7 mouse cellular contexts compared by ENCODE assay signal in genomic region chr11:72487739-72488138, GRCm38 (mm10). TPM values are rescaled to one million over a fixed set of nuclear protein-coding genes. Genes with fewer than 3 reads are reported as not detected.
A peak's percentile ranks its signal among the peaks of the same experiment; 100 is the strongest.
DNase-seq lines count a peak whose midpoint lies in the region; ATAC-seq lines count a peak whose summit lies in the region.

No protein-coding gene starts in this region.

- H3K36me3 ChIP-seq in lung, embryonic 15.5 days = no peaks in the 10 kb centered on the region
- H3K36me3 ChIP-seq in forebrain, embryonic 14.5 days (ENCODE audit: control insufficient read depth, insufficient read depth, low read length) = no peaks in the 10 kb centered on the region
- no peaks in the 10 kb centered on the region for H3K36me3 ChIP-seq in liver, embryonic 12.5 days
- H3K36me3 ChIP-seq in stomach, embryonic 15.5 days = no peaks in the 10 kb centered on the region

- H3K27ac ChIP-seq in lung, embryonic 15.5 days = 0 out of 2 replicates have a peak overlapping the region, but pooled peaks have one; percentile 26
- no peak overlapping the region for H3K27ac ChIP-seq in forebrain, embryonic 14.5 days (ENCODE audit: low read depth, low read length)
- H3K27ac ChIP-seq in liver, embryonic 12.5 days = peak overlapping the region; percentile 64
- H3K27ac ChIP-seq in stomach, embryonic 15.5 days = no peak overlapping the region

- DNase-seq in lung, postnatal 4 days = no peak
- DNase-seq in forebrain, embryonic 14.5 days (ENCODE audit: low spot score) = no peak
- DNase-seq in layer of hippocampus, adult 9-11 months = no peak
- no peak for DNase-seq in spleen, adult 12 weeks (ENCODE audit: low spot score)

- H3K4me3 ChIP-seq in lung, embryonic 15.5 days = peak overlapping the region; percentile 67; the same call in 1 of the 2 replicates
- H3K4me3 ChIP-seq in forebrain, embryonic 14.5 days (ENCODE audit: low read depth, low read length) = peak overlapping the region; percentile 63; the same call in 1 of the 2 replicates
- peak overlapping the region; percentile 70 for H3K4me3 ChIP-seq in liver, embryonic 12.5 days
- H3K4me3 ChIP-seq in stomach, embryonic 15.5 days (replicated peaks) = peak overlapping the region; percentile 60; the same call in 1 of the 2 replicates

- ATAC-seq in lung, embryonic 15.5 days (ENCODE audit: borderline replicate concordance, extremely low read depth, low FRiP score, low TSS enrichment) = no peak
- ATAC-seq in forebrain, embryonic 14.5 days = no peak
- ATAC-seq in liver, embryonic 12.5 days = no peak
- ATAC-seq in stomach, embryonic 15.5 days (ENCODE audit: insufficient read depth, low FRiP score, low read depth) = no peak

- H3K27me3 ChIP-seq in lung, embryonic 15.5 days = peaks cover 21% of the 10 kb centered on the region
- peaks cover 2% of the 10 kb centered on the region; the same call in 1 of the 2 replicates for H3K27me3 ChIP-seq in forebrain, embryonic 14.5 days (replicated peaks; ENCODE audit: control insufficient read depth, insufficient read depth, low read length)
- peaks cover 25% of the 10 kb centered on the region for H3K27me3 ChIP-seq in liver, embryonic 12.5 days (replicated peaks)
- H3K27me3 ChIP-seq in stomach, embryonic 15.5 days (replicated peaks) = peaks cover 20% of the 10 kb centered on the region

- no peak overlapping the region for H3K9ac ChIP-seq in lung, embryonic 15.5 days
- H3K9ac ChIP-seq in forebrain, embryonic 14.5 days (ENCODE audit: low read length) = peak overlapping the region; percentile 86
- H3K9ac ChIP-seq in liver, embryonic 12.5 days = peak overlapping the region; percentile 44
- no peak overlapping the region for H3K9ac ChIP-seq in stomach, embryonic 15.5 days

- no peaks in the 10 kb centered on the region for H3K9me3 ChIP-seq in lung, embryonic 15.5 days
- H3K9me3 ChIP-seq in forebrain, embryonic 14.5 days (replicated peaks; ENCODE audit: control insufficient read depth, low read length) = no peaks in the 10 kb centered on the region
- no peaks in the 10 kb centered on the region for H3K9me3 ChIP-seq in liver, embryonic 12.5 days (replicated peaks)
- H3K9me3 ChIP-seq in stomach, embryonic 15.5 days = no peaks in the 10 kb centered on the region

- peaks cover 40% of the 10 kb centered on the region for H3K4me1 ChIP-seq in lung, embryonic 15.5 days
- H3K4me1 ChIP-seq in forebrain, embryonic 14.5 days (ENCODE audit: control insufficient read depth, insufficient read depth, low read length) = peaks cover 9% of the 10 kb centered on the region
- peaks cover 77% of the 10 kb centered on the region for H3K4me1 ChIP-seq in liver, embryonic 12.5 days
- peaks cover 11% of the 10 kb centered on the region for H3K4me1 ChIP-seq in stomach, embryonic 15.5 days

- peak overlapping the region; percentile 99 for H3K4me2 ChIP-seq in lung, embryonic 15.5 days
- peak overlapping the region; percentile 85 for H3K4me2 ChIP-seq in forebrain, embryonic 14.5 days (ENCODE audit: low read length)
- peak overlapping the region; percentile 96 for H3K4me2 ChIP-seq in liver, embryonic 12.5 days
- peak overlapping the region; percentile 99 for H3K4me2 ChIP-seq in stomach, embryonic 15.5 days

- 89% methylated on average over 2 of the region's 2 CpGs for WGBS in lung, embryonic 15.5 days
- 84% methylated on average over 2 of the region's 2 CpGs for WGBS in forebrain, embryonic 14.5 days
- WGBS in liver, embryonic 12.5 days (ENCODE audit: insufficient replicate concordance) = 43% methylated on average over 2 of the region's 2 CpGs
- WGBS in stomach, embryonic 15.5 days = 81% methylated on average over 2 of the region's 2 CpGs

RNA-seq across cellular contexts. Expression of gene Spns2, which starts 2.0 kb away (rescaled TPM):
- 5.3 and 6.4 TPM in 2 replicates for polyA plus RNA-seq in lung, embryonic 15.5 days (2015; fragmentation: Nextera tagmentation; extraction: Ambion mirVana)
- 4.6 and 5.8 TPM in 2 replicates for polyA plus RNA-seq in forebrain, embryonic 14.5 days (2014; fragmentation: Nextera tagmentation; extraction: Ambion mirVana)
- polyA plus RNA-seq in liver, embryonic 12.5 days (2016; fragmentation: Nextera tagmentation; extraction: Ambion mirVana) = 11.1 and 11.7 TPM in 2 replicates
- 4.2 and 6.0 TPM in 2 replicates for polyA plus RNA-seq in stomach, embryonic 15.5 days (2015; fragmentation: Nextera tagmentation; extraction: Ambion mirVana)

RNA-seq across cellular contexts. Expression of gene Mybbp1a, which starts 46.6 kb away (rescaled TPM):
- 137 and 140 TPM in 2 replicates for polyA plus RNA-seq in lung, embryonic 15.5 days (2015; fragmentation: Nextera tagmentation; extraction: Ambion mirVana)
- polyA plus RNA-seq in forebrain, embryonic 14.5 days (2014; fragmentation: Nextera tagmentation; extraction: Ambion mirVana) = 80.5 and 82.1 TPM in 2 replicates
- 174 and 192 TPM in 2 replicates for polyA plus RNA-seq in liver, embryonic 12.5 days (2016; fragmentation: Nextera tagmentation; extraction: Ambion mirVana)
- polyA plus RNA-seq in stomach, embryonic 15.5 days (2015; fragmentation: Nextera tagmentation; extraction: Ambion mirVana) = 144 and 159 TPM in 2 replicates

RNA-seq across cellular contexts. Expression of gene Ggt6, which starts 52.4 kb away (rescaled TPM):
- polyA plus RNA-seq in lung, embryonic 15.5 days (2015; fragmentation: Nextera tagmentation; extraction: Ambion mirVana) = 0.14 and 0.26 TPM in 2 replicates
- not detected in 2 replicates for polyA plus RNA-seq in forebrain, embryonic 14.5 days (2014; fragmentation: Nextera tagmentation; extraction: Ambion mirVana)
- 0.12 TPM in 1 of 2 replicates, not detected in the other for polyA plus RNA-seq in liver, embryonic 12.5 days (2016; fragmentation: Nextera tagmentation; extraction: Ambion mirVana)
- polyA plus RNA-seq in stomach, embryonic 15.5 days (2015; fragmentation: Nextera tagmentation; extraction: Ambion mirVana) = 4.7 and 4.8 TPM in 2 replicates

Comparison
In these comparisons a context has a peak if more than half of its experiments do, and no peak if none do; other contexts are left out.
1. H3K27ac ChIP-seq: peak in lung, embryonic 15.5 days (single experiment) and liver, embryonic 12.5 days (single experiment); none in forebrain, embryonic 14.5 days (single experiment) and stomach, embryonic 15.5 days (single experiment).
2. H3K9ac ChIP-seq: peak in forebrain, embryonic 14.5 days (single experiment) and liver, embryonic 12.5 days (single experiment); none in lung, embryonic 15.5 days (single experiment) and stomach, embryonic 15.5 days (single experiment).
3. Peak in every context shown above with its lines, with median percentiles within 50 percentile points of each other: H3K4me2 ChIP-seq and H3K4me3 ChIP-seq.